Mouse (Mus musculus): ENCODE data around the gene Kazn.
A peak's percentile ranks its signal among the peaks of the same experiment; 100 is the strongest.

Gene Kazn

DNA sequence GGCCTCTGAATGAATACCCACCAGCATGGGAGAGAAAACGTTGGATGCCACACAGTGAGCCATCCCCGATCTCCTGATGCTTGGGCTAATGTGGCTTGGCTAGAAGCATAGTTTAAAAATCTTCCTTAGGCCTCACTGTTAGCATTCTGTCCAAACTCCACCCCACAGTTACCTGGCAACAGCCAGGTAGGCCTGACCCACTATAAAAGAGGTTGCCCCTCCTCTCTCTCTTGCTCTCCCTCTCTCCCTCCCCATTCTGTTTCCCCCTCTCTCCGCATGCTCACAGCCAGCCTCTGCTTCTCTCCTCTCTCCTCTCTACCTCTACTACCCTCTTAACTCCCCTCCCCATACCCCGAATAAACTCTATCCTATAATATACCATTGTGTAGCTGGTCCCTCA, 74.8 kb downstream of the Kazn start:
- DNase-seq (ENCODE audit: low spot score in 2 of 2) = no peak

DNA sequence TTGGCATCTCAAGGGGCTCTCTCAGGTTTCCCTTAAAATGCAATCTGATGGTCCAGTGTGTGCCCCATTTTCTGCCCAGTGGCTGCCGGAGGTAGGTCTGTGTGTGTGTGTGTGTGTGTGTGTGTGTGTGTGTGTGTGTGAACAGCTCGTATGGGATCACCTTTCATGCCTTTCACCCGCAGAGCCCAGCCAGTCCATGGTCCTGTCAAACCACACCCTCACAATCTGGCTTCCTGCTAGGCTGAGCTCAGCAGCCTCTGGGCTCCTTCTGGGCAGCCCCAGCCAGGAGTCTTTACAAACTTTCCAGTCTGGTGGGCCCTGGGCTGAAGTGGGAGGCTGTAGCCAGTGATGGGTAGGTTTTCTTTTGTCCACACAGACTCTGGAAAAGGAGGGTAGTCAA, 75.3 kb downstream of the Kazn start:
- DNase-seq (ENCODE audit: low spot score in 2 of 2) = no peak

DNA sequence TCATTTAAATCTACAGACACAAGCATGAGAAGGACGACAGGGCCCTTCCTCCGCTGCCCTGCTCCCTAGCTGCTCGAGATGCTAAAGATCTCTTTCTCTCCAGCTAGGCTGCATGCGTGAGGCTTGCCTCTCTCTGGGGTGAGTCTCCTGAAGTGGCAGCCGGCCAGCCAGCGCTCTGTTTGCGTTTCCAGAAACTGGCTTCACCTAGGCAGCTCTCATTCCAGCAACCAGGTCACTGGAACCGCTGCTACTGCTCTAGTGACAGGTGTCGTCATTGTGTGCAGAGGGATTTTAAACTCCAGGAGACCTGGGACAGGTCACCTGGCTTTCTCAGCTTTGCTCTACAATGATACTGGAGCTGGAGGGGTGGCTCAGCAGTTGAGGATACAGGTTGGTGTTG, 76.5 kb downstream of the Kazn start:
- no peak for DNase-seq (ENCODE audit: low spot score in 2 of 2)

DNA sequence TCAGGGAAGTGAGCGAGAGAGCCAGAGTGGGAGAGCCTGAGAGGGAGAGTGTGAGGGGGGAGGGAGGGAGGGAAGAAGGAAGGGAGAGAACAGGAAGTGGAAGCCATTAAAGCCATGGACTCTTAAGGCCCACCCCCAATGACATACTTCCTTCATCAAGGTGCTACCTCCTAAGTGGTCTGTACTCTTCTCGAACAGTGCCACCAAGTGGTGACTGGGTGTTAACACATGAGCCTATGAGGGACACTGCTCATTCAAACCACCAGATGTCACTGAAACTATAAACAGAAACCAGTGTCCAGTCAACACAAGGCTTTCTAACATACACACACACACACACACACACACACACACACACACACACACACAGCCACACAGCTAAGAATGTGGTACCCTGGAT, 77.1 kb downstream of the Kazn start:
- DNase-seq (ENCODE audit: low spot score in 2 of 2) = no peak

DNA sequence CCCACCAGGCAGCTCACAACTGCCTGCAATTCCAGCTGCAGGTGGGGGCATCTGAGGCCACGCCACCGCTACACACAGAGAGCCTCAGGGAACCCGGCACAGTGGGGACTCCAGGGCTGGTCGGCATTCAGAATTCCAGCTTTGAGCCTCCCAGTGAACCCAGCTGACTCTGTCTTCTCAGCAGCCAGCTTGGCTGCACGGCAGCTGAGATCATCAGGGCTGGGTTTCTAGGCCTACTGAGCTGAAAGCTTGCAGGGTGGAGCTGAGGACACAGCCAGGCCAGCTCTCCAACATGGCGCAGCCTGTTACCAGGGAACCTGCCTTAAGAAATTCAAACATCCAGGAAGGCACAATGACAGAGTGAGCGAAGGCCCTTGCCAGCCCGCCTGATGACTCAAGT, 79.2 kb downstream of the Kazn start:
- peak; percentile 28 to 29 for DNase-seq (ENCODE audit: low spot score in 2 of 2)

DNA sequence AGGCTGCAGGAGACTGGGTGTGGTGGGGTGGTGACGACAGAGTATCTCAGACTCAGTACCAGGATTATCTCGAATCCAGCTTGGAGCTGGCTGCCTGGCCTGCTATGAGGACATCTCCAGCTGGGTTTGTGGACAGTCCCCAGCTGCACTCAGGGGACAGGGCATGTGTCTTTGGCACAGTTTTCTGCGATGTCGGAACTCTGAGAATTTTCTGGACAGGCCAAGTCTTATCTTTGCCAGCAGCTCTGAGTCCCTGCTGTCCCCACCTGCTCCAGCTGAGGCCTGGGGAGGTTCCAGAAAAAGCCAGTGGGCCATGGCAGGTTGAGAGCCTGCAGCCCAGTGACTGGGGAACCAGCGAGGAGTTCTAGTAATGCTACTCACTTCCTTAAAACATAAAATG, 82.7 kb downstream of the Kazn start:
- no peak for DNase-seq (ENCODE audit: low spot score in 2 of 2)

DNA sequence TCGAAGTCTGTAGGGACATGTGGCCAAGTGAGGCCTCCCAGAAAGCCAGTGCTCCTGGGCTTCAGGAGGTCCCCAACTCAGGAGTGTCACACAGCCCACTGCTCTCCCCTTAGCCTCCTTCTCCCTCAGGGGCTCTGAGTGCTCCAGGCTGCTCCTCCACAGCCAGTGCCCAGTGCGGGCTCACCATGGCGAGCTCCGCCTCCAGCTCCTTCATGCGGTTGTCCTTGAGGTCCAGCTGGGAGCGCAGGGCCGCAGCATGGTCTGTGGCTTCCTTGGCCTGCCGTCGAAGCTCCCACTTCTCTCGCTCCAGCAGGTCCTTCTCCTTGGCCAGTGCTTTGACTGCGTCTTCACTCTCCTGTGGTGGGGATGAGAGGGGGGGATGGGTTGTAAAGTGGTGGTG, 85.0 kb downstream of the Kazn start:
- no peak for DNase-seq (ENCODE audit: low spot score in 2 of 2)

DNA sequence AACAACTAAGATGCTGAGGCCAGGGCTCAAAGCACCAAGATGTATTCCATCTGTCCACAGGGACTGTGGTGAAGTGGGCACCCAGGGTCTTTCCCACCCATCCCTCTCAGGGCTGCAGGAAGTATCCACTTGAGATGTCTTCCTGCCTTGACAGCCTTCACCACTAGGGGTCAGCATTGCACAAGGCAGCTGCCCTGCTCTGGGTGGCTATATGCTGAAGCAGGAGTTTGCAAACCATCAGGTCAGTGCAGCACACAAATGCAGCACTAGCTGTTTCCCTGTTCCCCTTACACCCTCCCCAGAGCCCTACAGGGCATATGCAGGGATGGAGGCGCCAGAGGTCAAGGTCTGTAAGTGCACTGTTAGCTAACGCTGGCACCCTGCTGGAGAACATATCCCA, 85.7 kb downstream of the Kazn start:
- peak; percentile 61 to 83 for DNase-seq (ENCODE audit: low spot score in 2 of 2)

DNA sequence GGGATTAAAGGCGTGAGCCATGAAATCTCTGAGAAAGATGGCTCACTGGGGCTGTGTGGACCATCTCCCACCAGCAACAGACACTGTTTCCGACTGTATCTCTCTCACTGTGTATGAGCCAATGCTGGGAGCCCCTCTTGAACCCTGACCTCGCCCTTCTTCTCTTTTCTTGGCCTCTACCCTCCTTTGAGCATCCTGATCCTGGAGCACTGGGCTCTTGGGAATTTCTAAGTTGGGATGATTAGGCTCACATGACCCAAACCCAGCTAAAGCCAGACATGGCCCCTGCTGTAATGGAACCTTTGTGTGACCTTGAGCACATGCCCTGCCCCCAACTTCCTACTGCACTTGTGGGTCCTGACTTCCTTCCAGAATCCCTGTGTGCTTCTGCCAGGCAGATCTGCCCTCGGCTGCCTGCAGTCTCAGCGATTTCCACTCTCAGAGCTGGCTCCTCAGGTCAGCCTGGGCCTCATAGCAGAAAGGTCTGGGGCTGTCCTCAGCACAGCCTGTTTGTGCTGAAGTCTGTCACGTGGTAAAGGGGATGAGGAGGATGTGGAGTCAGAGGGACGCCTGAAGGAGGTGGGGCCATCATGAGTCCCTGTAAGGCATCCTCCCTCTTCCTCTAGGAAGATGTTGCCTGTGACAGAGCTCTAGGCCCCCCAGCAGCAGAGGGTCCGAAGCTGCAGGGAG, 86.3 kb downstream of the Kazn start:
- DNase-seq (ENCODE audit: low spot score in 2 of 2) = no peak

DNA sequence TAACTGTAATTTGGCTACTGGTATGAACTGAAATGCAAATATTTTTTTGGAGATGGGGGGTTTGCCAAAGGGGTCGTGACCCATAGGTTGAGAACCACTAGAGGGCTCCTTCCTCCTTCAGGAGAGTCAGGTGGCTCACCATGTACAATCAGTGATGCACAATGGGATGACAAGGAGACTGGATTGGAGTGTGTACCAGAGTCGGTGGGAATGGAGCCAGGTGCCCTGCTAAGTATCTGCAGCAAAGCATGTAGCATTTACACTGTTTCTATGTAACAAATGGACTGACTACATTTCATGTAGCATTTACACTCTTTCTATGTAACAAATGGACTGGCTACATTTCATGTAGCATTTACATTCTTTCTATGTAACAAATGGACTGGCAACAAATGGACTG, 89.1 kb downstream of the Kazn start:
- no peak for DNase-seq (ENCODE audit: low spot score in 2 of 2)

DNA sequence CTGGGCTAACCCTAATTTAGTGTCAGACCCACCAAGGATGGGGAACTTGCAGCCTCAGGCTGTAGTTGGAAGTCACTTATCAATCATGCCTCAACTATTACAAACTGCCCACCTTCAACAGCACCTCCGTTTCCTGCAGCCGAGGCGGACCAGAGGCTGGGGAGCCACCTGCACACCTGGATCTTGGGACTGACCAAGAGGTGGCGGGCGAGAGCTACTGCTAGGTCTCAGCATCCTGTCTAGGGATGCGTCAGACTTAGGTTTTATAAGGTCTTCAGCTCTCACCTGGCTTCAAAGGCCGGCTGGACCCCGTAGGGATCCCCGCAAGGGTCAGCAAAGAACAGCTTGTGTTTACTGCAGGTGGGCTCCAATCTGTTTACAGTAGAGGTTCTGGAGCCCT, 90.0 kb downstream of the Kazn start:
- no peak for DNase-seq (ENCODE audit: low spot score in 2 of 2)

DNA sequence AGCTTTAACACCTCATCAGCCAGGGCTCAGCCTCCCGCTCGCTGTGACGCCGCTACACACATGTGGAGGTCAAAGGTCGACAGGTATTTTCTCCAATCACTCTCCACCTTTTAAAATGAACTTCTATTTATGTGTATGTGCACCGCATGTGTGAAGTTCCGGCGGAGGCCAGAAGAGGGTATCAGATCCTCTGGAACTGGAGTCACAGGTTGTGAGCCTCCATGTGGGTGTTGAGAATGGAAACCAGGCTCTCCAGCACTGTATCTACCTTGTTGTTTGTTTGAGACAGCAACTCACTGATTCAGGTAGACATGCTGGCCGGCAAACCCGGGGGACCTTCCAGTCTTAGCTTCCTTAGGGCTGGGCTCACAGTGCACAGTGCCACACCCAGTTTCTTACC, 91.5 kb downstream of the Kazn start:
- DNase-seq (ENCODE audit: low spot score in 2 of 2) = no peak

DNA sequence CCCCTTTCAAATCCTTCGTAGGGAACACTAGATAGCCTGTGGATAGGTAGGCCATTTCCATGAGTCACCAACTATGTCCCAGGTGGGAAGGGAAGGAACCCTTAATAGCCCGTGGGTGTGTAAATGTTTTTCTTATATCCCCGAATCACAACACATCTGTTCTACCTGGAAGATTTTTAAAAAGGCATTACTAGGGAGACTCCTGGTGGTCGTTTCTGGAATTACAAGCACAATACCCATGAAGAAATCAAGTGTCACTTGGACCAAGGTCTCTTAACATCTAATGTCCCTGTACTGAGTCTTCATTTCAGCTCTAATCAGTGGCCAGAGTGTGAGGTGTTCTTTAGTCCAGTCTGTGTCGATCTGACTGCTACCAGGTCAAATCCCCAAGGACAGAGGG, 95.1 kb downstream of the Kazn start:
- no peak for DNase-seq (ENCODE audit: low spot score in 2 of 2)

DNA sequence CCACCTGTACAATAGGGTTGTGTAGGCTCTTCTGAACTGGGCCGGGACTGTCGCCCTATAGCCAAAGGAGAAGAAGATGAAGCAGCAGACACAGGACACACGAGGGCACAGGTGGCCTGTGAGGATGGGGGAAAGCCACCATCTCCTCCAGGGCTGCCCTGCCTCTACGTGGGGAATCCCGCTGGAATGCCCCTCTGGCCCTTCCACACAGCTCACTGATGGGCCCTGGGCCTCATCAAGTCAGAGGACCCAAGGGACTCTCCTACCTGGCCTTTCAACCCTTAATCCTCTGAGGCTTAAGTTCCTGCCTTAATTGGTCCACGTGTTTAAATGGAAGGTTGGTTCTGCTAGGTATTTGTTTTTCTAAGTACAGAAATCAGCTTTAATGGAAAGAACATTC, 95.9 kb downstream of the Kazn start:
- DNase-seq (ENCODE audit: low spot score in 2 of 2) = no peak

DNA sequence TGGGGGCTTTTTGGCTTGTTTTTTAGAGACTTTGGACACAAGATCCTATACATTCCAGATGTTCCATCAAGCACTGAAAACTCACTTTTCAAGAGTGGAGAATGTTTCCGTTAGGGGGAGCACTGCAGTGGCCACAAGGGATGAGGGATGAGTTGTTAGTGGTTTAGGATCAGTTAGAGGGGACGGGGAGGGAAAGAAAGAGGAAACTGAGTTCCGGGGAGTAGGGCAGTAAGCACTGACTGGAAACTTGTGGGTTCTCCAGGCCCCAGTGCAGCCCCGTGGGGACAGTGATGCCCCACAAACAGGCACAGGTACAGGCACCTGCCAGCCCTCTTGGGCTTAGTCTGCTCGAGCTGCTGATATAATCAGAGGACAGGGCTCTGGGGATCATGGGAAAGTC, 99.5 kb downstream of the Kazn start:
- no peak for DNase-seq (ENCODE audit: low spot score in 2 of 2)

DNA sequence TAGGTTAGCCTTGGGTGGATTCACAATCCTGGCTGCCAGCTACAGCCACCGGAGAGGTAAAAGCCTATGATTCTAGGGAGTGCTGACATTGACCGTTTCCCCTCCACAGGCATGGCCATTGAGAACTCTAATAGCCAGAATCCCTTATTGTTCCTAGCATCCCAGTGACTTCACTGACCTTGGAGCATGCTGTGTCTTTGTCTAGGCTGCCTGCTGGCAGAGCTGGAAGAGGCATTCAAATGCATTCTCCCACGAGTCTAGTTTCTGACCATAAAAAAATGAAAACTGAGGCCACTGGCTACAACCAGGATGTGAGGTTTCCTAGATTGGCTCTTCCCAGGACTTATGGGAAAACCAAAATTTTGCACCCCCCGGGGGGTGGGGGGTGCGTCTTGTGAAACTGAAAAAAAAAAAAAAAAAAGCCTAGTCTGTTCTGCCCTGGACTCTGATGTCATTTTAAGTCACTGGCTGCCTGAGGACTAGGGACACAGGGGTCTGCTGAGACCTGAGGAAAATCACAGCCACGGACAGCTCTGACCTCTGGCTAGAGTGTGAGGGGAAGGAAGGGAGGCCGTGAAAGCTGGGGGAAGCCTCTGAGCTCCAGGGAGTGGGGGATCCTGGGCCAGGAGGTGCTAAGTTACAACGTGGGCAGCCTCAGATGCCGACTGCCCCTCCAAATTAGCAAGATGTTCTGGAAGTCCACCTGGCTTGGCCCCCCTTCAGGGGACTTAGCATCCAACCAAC, 100.7 kb downstream of the Kazn start:
- DNase-seq (ENCODE audit: low spot score in 2 of 2) = no peak

DNA sequence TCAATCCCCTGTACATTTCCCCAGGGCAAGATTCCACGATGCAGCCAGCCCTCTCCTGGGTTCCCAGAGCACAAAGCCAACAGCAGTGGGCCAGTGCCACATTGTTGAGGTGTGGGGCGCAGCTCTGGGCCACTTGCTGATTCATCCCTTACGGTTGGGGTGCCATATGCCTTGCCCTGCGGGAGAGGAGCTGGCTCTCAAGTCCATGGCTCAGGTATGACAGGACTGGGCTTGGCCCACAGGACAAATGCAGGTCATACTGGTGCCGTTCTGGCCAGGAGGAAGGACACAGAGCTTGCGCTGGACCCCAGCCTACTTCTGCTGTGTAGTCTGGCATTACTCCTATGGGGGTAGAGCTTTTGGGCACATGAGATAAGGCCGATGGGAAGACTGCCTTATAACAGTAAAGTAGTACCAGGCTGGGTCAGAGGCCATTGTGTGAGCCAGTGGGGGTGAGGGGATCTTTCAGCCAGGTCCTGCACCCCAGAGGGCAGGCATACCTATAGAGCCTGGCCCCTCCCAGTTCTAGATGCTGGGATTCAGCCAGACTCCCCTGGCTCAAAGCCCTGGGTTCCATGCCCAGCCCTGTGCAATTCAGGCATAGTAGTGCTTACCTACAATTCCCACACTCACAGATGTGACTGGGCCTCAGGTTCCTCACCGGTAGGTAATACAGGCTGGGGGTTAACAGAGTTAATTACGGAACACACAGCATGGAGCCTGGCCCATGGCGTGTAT, 102.3 kb downstream of the Kazn start:
- DNase-seq (ENCODE audit: low spot score in 2 of 2) = no peak

DNA sequence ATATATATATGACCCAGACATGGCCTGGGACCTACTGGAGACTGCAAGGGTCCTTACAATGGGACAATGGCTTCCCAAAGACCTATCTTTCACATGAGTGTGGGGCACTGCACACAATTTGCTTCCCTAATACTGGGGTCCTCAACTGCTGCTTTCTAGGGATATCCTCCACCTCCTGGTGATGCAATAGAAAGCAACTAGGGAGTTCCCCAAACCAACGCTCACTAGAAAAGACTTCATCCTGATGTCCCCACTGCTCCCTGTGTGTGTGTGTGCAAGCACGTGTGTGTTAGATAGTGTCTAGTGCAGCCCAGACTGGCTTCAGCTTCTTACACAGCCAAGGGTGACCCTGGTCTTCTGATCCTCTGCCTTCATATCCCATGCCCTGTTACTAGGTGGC, 103.7 kb downstream of the Kazn start:
- DNase-seq (ENCODE audit: low spot score in 2 of 2) = no peak

DNA sequence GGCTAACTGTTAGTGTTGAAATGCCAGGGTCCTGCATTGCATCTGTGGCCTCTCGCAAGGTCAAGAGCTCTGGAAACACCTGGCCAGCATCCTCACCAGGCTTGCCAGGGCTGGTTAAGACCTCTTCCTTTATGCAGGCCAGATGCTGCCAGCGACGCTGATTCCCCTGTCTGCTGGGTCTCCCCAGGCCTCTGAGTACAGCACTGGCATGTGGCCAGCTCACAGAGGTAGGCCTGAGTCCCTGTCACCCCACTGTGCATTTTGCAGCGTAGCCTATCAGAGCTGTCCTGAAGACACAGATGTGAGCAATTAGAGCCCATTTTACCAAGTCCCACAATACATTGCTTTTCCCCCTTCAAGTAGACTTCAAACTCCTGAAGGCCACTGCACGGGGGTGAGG, 109.0 kb downstream of the Kazn start:
- no peak for DNase-seq (ENCODE audit: low spot score in 2 of 2)

DNA sequence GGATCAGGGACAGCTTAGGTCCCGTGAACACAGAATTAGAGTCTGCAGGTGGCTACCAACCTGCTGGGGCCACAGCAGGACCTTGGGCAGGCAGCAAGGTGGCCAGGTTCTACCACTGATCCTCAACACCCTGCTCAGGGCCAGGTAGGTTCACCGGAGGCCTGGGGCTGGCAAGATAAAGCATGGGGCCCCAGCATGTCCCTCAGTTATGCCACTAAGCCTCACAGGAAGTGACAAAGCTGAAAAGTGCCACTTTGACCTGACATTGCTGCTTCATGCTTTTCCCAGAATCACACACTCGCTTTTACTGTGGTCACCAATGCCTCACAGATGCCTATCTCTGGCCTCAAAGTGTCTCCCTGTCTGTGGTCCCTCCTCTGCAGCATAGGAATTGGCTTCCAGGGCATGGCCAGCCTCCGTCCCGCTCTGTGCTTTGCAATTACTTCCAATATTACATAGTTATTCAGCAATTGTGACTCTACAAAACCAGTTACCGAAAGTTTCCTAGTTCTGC, 111.9 kb downstream of the Kazn start:
- DNase-seq (ENCODE audit: low spot score in 2 of 2) = no peak

DNA sequence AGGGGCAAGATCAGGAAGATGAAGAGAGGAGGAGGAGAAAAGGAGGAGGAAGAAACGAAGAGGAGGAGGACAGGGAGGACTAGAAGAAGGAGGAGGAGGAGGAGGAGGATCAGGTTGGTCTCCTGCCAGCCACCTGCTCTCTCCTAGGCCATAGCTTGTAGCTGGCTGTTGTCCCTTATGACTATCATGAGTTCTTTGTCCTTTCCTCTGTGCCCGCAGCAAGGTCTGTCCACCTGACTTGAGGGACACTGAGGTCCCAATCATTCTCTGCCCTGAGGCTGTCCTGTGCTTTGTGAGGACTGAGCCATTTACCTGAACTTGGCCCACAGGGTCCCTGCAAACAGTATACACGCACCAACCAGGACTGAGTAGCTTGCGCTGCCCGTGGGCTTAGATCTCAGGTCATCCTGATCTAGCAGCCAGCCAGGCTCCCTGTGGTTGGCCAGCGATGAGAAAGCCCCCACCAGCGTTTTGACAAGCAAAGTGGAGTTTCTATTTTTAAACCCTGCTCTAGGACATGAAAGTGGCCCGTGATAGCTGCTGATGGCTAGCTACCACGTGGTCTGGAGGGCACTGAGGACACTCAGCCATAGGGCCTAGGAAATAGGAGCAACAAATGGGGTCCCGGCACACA, 112.4 kb downstream of the Kazn start:
- DNase-seq (ENCODE audit: low spot score in 2 of 2) = no peak

DNA sequence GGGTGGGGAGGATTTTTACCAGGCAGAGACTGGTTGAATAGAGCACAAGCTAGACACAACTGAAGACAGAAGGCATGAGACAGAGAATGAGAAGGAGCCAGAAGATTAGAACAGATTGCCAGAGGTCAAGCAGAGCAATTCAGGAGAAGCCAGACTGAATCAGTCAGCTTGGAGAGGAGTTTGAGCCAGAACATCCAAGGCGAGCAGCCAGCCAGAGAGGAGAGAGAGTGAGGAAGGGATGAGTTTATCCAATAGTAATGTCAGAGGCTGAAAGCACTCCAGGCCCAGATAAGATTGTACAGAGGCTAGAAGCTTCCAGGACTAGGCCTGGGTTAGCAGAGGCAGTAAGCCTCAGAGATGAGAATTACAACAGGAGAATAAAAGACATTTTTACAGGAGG, 118.0 kb downstream of the Kazn start:
- no peak for DNase-seq (ENCODE audit: low spot score in 2 of 2)
